Mouse (Mus musculus): ENCODE measurements at regions not wholly inside any gene's neighbourhood (a gene's known extent, or its start where the extent isn't known, plus 50 kb on each side); places are given as distances from the start of the nearest gene placed in this dataset.

DNA sequence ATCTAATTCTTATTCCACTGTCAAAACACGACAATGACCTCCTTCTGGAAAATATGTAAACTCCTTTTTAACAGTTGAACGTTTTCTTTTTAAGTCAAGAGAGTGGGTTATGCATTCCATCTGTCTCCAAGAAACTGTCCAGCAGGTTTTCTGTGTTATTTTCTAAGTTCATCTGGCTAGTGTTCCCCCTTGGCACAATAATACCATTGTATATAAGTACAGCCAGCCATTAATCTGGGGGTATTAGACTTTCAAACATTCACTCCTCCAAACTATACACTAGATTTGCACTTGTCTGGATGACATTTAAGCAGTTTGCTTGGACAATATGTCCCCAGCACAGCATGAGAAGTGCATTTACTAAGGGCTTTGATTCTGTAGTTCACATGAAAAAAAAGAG, 358.3 kb upstream of the Mtpn start:
- H3K9ac ChIP-seq (replicated peaks), result no peak overlapping the region
- no peak overlapping the region for H3K27ac ChIP-seq
- no peaks in the 10 kb centered on the region for H3K4me1 ChIP-seq (replicated peaks; ENCODE audit: control insufficient read depth in 2 of 2, insufficient read depth in 2 of 2, low read length in 1 of 2)
- H3K9me3 ChIP-seq (ENCODE audit: control insufficient read depth, low read length), result no peaks in the 10 kb centered on the region
- H3K36me3 ChIP-seq (replicated peaks; ENCODE audit: control insufficient read depth, insufficient read depth, low read depth), result no peaks in the 10 kb centered on the region
- H3K4me3 ChIP-seq (ENCODE audit: insufficient read depth in 1 of 2, low read depth in 2 of 2, low read length in 2 of 2), result no peak overlapping the region
- DNase-seq (ENCODE audit: low read depth in 3 of 3, low spot score in 3 of 3) (no peak), ATAC-seq (ENCODE audit: insufficient read depth) (no peak)
- no peak overlapping the region for H3K4me2 ChIP-seq (ENCODE audit: low read depth)
- TF ChIP-seq EP300 (IDR thresholded peaks at IDR 0.05; ENCODE audit: low read depth) (no peak), CTCF (IDR thresholded peaks at IDR 0.05; ENCODE audit: low read depth) (no peak)
- WGBS (ENCODE audit: insufficient replicate concordance), result 27% methylated on average over 2 of the region's 2 CpGs
- H3K27me3 ChIP-seq (ENCODE audit: control insufficient read depth, insufficient read depth, low read length), result no peaks in the 10 kb centered on the region

DNA sequence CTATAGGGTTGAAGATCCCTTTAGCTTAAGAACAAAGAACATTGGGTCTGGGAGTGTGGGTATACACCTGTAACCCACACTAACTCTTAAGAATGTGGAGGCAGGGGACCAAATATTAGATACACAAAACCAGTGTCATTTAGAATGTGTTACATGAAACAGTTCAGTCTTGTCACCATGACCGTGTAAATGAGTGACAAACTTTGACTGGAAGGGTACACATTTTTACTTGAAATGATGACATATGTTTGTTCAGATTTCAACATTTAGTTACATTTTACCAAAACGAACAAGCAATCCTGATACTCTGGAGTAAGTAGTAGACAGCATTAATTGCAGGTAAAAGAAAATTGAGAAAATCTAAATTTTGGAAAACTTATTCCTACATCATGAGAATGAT, 356.0 kb upstream of the Mtpn start:
- no peak for TF ChIP-seq CTCF (IDR thresholded peaks at IDR 0.05; ENCODE audit: low read depth)
- no peak for TF ChIP-seq EP300 (IDR thresholded peaks at IDR 0.05; ENCODE audit: low read depth)
- ATAC-seq (ENCODE audit: insufficient read depth), result no peak
- Histone ChIP-seq H3K27me3 (ENCODE audit: control insufficient read depth, insufficient read depth, low read length) (no peaks in the 10 kb centered on the region), H3K4me1 (replicated peaks; ENCODE audit: control insufficient read depth in 2 of 2, insufficient read depth in 2 of 2, low read length in 1 of 2) (no peaks in the 10 kb centered on the region), H3K4me2 (ENCODE audit: low read depth) (no peak overlapping the region), H3K9ac (replicated peaks) (no peak overlapping the region), H3K36me3 (replicated peaks; ENCODE audit: control insufficient read depth, insufficient read depth, low read depth) (no peaks in the 10 kb centered on the region), H3K9me3 (ENCODE audit: control insufficient read depth, low read length) (no peaks in the 10 kb centered on the region), H3K27ac (no peak overlapping the region), H3K4me3 (ENCODE audit: insufficient read depth in 1 of 2, low read depth in 2 of 2, low read length in 2 of 2) (no peak overlapping the region)
- 53% methylated on average over 2 of the region's 2 CpGs for WGBS (ENCODE audit: insufficient replicate concordance)
- DNase-seq (ENCODE audit: low read depth in 3 of 3, low spot score in 3 of 3), result no peak

DNA sequence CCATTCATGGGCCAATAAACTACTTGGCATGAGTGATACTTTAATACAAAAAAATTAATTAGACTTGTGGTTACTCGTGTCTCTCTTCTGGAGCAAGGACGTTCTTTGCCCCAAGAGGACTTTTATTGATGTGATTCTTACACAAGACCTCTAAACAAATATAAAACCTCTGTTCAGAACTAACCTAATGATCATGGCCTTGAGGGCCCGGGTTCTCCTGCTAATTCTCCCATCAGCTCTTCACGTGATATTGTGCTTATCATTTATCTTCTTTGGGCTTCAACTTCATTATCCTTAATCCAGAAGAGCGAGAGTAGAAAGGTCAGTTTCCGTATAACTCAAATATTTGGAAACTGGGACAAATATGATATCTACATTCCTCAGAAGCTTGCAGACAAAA, 335.0 kb upstream of the Mtpn start:
- H3K9me3 ChIP-seq (ENCODE audit: control insufficient read depth, low read length), result no peaks in the 10 kb centered on the region
- H3K4me1 ChIP-seq (replicated peaks; ENCODE audit: control insufficient read depth in 2 of 2, insufficient read depth in 2 of 2, low read length in 1 of 2), result no peaks in the 10 kb centered on the region
- H3K36me3 ChIP-seq (replicated peaks; ENCODE audit: control insufficient read depth, insufficient read depth, low read depth), result no peaks in the 10 kb centered on the region
- H3K4me3 ChIP-seq (ENCODE audit: insufficient read depth in 1 of 2, low read depth in 2 of 2, low read length in 2 of 2), result no peak overlapping the region
- H3K4me2 ChIP-seq (ENCODE audit: low read depth), result no peak overlapping the region
- H3K27me3 ChIP-seq (ENCODE audit: control insufficient read depth, insufficient read depth, low read length), result no peaks in the 10 kb centered on the region
- no peak overlapping the region for H3K27ac ChIP-seq
- no peak for DNase-seq (ENCODE audit: low read depth in 3 of 3, low spot score in 3 of 3)
- TF ChIP-seq CTCF (IDR thresholded peaks at IDR 0.05; ENCODE audit: low read depth) (no peak), EP300 (IDR thresholded peaks at IDR 0.05; ENCODE audit: low read depth) (no peak)
- WGBS (ENCODE audit: insufficient replicate concordance), result 58% methylated on average over 6 of the region's 6 CpGs
- no peak overlapping the region for H3K9ac ChIP-seq (replicated peaks)
- ATAC-seq (ENCODE audit: insufficient read depth), result no peak

DNA sequence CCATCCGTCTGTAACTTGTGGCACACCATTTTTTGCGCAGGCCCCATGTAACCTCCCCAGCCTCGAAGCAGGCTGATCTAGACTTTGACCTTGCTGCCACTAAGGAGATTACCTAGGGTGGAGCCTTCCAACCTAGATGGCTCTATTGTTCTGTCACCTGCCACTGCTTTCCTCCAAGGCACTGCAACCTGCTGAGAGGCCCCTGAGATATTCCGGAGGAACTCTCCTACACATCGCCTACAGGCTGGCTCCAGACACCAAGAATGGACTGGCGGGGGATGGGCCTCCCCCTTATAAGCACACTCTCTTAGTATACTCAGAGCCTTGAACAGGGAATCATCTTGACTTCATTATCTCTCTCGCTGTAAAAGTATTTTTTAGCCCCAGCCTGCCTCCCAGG, 331.7 kb upstream of the Mtpn start:
- no peaks in the 10 kb centered on the region for H3K4me1 ChIP-seq (replicated peaks; ENCODE audit: control insufficient read depth in 2 of 2, insufficient read depth in 2 of 2, low read length in 1 of 2)
- no peak for TF ChIP-seq CTCF (IDR thresholded peaks at IDR 0.05; ENCODE audit: low read depth)
- TF ChIP-seq EP300 (IDR thresholded peaks at IDR 0.05; ENCODE audit: low read depth), result no peak
- H3K27ac ChIP-seq, result no peak overlapping the region
- H3K4me2 ChIP-seq (ENCODE audit: low read depth), result no peak overlapping the region
- 55% methylated on average over 7 of the region's 7 CpGs for WGBS (ENCODE audit: insufficient replicate concordance)
- H3K36me3 ChIP-seq (replicated peaks; ENCODE audit: control insufficient read depth, insufficient read depth, low read depth), result no peaks in the 10 kb centered on the region
- DNase-seq (ENCODE audit: low read depth in 3 of 3, low spot score in 3 of 3) (no peak), ATAC-seq (ENCODE audit: insufficient read depth) (no peak)
- H3K4me3 ChIP-seq (ENCODE audit: insufficient read depth in 1 of 2, low read depth in 2 of 2, low read length in 2 of 2), result no peak overlapping the region
- no peaks in the 10 kb centered on the region for H3K27me3 ChIP-seq (ENCODE audit: control insufficient read depth, insufficient read depth, low read length)
- no peaks in the 10 kb centered on the region for H3K9me3 ChIP-seq (ENCODE audit: control insufficient read depth, low read length)
- H3K9ac ChIP-seq (replicated peaks), result no peak overlapping the region

DNA sequence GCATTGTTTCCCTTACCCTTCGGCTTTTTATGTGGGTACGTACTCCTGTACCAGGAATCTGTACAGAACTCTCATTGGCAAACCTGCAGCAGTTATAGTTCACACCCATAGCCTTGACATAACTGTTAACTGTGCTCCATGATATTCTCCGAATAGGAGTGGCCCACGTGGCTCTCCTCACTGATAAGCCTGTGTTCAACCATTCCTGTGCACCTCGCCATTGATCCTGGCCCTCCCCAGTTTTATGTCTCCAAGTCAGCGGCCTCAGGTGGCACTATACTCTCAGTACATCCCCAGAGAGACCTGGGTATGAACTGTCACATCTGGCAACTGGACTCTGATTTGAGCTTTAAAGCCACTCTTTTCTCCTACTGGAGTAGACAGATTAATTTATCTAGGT, 324.5 kb upstream of the Mtpn start:
- Histone ChIP-seq H3K9ac (replicated peaks) (no peak overlapping the region), H3K4me1 (replicated peaks; ENCODE audit: control insufficient read depth in 2 of 2, insufficient read depth in 2 of 2, low read length in 1 of 2) (no peaks in the 10 kb centered on the region), H3K4me2 (ENCODE audit: low read depth) (no peak overlapping the region), H3K36me3 (replicated peaks; ENCODE audit: control insufficient read depth, insufficient read depth, low read depth) (no peaks in the 10 kb centered on the region), H3K27me3 (ENCODE audit: control insufficient read depth, insufficient read depth, low read length) (no peaks in the 10 kb centered on the region), H3K9me3 (ENCODE audit: control insufficient read depth, low read length) (no peaks in the 10 kb centered on the region), H3K4me3 (ENCODE audit: insufficient read depth in 1 of 2, low read depth in 2 of 2, low read length in 2 of 2) (no peak overlapping the region), H3K27ac (no peak overlapping the region)
- TF ChIP-seq CTCF (IDR thresholded peaks at IDR 0.05; ENCODE audit: low read depth), result no peak
- no peak for TF ChIP-seq EP300 (IDR thresholded peaks at IDR 0.05; ENCODE audit: low read depth)
- DNase-seq (ENCODE audit: low read depth in 3 of 3, low spot score in 3 of 3), result no peak
- no peak for ATAC-seq (ENCODE audit: insufficient read depth)
- 59% methylated on average over 6 of the region's 6 CpGs for WGBS (ENCODE audit: insufficient replicate concordance)

DNA sequence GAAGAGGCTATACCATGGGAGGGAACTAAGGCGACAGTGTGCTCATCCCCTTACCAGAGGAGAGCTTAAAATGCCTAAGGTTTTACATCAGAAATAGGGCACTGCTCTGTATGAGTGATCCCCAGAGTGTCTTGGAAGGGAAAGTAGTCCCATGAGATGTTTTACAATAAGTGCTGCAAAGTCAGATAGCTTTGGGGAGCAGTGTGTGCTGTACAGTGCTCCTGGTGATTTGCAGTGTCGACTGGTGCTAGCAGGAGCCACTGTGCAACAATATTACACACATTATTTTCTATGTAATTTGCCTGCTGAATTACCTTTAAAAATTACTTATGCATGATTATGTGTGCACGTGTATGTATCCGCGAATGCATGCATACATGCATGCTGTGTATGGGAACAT, 314.3 kb upstream of the Mtpn start:
- Histone ChIP-seq H3K27ac (no peak overlapping the region), H3K36me3 (replicated peaks; ENCODE audit: control insufficient read depth, insufficient read depth, low read depth) (no peaks in the 10 kb centered on the region), H3K4me1 (replicated peaks; ENCODE audit: control insufficient read depth in 2 of 2, insufficient read depth in 2 of 2, low read length in 1 of 2) (no peaks in the 10 kb centered on the region), H3K4me2 (ENCODE audit: low read depth) (no peak overlapping the region), H3K9me3 (ENCODE audit: control insufficient read depth, low read length) (no peaks in the 10 kb centered on the region), H3K27me3 (ENCODE audit: control insufficient read depth, insufficient read depth, low read length) (no peaks in the 10 kb centered on the region), H3K4me3 (ENCODE audit: insufficient read depth in 1 of 2, low read depth in 2 of 2, low read length in 2 of 2) (no peak overlapping the region), H3K9ac (replicated peaks) (no peak overlapping the region)
- DNase-seq (ENCODE audit: low read depth in 3 of 3, low spot score in 3 of 3), result no peak
- ATAC-seq (ENCODE audit: insufficient read depth), result no peak
- no peak for TF ChIP-seq EP300 (IDR thresholded peaks at IDR 0.05; ENCODE audit: low read depth)
- TF ChIP-seq CTCF (IDR thresholded peaks at IDR 0.05; ENCODE audit: low read depth), result no peak
- 69% methylated on average over 5 of the region's 5 CpGs for WGBS (ENCODE audit: insufficient replicate concordance)
